Mouse (Mus musculus) lung, postnatal 0 days (tissue): ENCODE results near the gene Ext2.
A peak's percentile ranks its signal among the peaks of the same experiment; 100 is the strongest.

Experiments used
- CTCF ChIP-seq: IDR thresholded peaks from 2 replicates; pipeline ENCODE4 v1.5.1; 2016; ENCODE audit warnings: antibody characterized with exemption, mild to moderate bottlenecking
- EP300 ChIP-seq: IDR thresholded peaks from 2 replicates; pipeline ENCODE4 v1.6.1; 2016; ENCODE audit warnings: antibody characterized with exemption, mild to moderate bottlenecking, control low read depth

DNA sequence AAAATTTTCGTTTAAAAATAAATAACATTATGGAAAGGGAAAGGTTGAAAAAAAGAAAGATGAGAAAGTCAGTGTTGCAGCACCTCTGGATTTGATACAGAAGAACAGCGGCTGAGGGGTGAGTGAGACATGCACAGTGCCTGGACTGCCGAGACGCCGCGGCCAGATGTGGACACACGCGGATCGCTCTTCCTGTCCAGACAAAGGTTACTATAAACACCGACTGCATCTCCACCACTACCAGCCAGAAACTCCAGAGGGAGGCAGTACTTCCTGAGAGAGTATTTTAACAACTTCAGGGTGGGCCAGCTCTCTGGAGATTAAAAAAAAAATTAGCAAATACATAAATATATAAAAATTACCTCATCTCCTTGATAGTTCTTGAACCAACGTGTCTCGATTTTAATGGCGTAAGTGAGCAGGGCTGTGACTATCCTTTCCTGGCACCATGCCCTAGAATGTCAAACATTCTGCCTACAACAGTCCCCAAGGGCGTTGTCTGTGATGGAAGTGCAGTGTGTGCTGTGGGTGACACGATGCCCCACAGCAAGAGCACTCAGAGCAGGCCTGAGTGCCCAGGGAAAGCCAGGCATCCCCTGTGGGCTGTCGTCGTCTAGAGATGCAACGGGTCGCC, 25.1 kb downstream of the Ext2 start:
- TF ChIP-seq CTCF (peak; percentile 53), EP300 (peak; percentile 85; the same call in 1 of the 2 replicates)
